Mouse (Mus musculus) myocyte (in vitro differentiated cells): ENCODE results near the gene Rhbg.

Source experiments
- CEBPB ChIP-seq: IDR thresholded peaks from 2 replicates; pipeline ENCODE4 v1.6.1; 2011; ENCODE audit warnings: mild to moderate bottlenecking, moderate library complexity; ENCODE audit not compliant: poor library complexity, insufficient read depth, severe bottlenecking
- E2F4 ChIP-seq: IDR thresholded peaks from one replicate; pipeline ENCODE4 v1.6.1; 2011; ENCODE audit warnings: mild to moderate bottlenecking, control low read depth, moderate library complexity; ENCODE audit not compliant: insufficient read depth
- MAX ChIP-seq: IDR thresholded peaks from one replicate; pipeline ENCODE4 v1.6.1; 2011; ENCODE audit warnings: low read depth, mild to moderate bottlenecking, control low read depth
- MYOD1 ChIP-seq, 3 experiments: IDR thresholded peaks; one replicate each; pipeline ENCODE4 v1.6.1; 2011; ENCODE audit warnings: control low read depth in 2 of 3, low read depth in 2 of 3, mild to moderate bottlenecking in 2 of 3, moderate library complexity in 1 of 3; ENCODE audit not compliant: insufficient read length in 2 of 3, control insufficient read depth in 1 of 3
- MYOG ChIP-seq, 3 experiments: IDR thresholded peaks; one replicate each; pipeline ENCODE4 v1.6.1; 2011; ENCODE audit warnings: control low read depth in 2 of 3, low read depth in 2 of 3, mild to moderate bottlenecking in 2 of 3; ENCODE audit not compliant: insufficient read length in 2 of 3, control insufficient read depth in 1 of 3, insufficient read depth in 1 of 3
- POLR2A ChIP-seq: IDR thresholded peaks from one replicate; pipeline ENCODE4 v1.6.1; 2011; ENCODE audit warnings: low read depth, mild to moderate bottlenecking, control low read depth, moderate library complexity; ENCODE audit not compliant: insufficient read length
- POLR2AphosphoS2 ChIP-seq: IDR thresholded peaks from one replicate; pipeline ENCODE4 v1.6.1; 2011; ENCODE audit warnings: low read depth, control low read depth; ENCODE audit not compliant: insufficient read length
- REST ChIP-seq: IDR thresholded peaks from one replicate; pipeline ENCODE4 v1.6.1; 2011; ENCODE audit warnings: mild to moderate bottlenecking, control low read depth, moderate library complexity; ENCODE audit not compliant: insufficient read depth, insufficient read length
- TCF12 ChIP-seq: IDR thresholded peaks from one replicate; pipeline ENCODE4 v1.6.1; 2011; ENCODE audit warnings: mild to moderate bottlenecking, control low read depth; ENCODE audit not compliant: poor library complexity, insufficient read depth, severe bottlenecking
- TCF3 ChIP-seq: IDR thresholded peaks from one replicate; pipeline ENCODE4 v1.6.1; 2011; ENCODE audit warnings: low read depth, control low read depth; ENCODE audit not compliant: insufficient read length
- USF1 ChIP-seq: IDR thresholded peaks from one replicate; pipeline ENCODE4 v1.6.1; 2011; ENCODE audit warnings: low read depth, mild to moderate bottlenecking, control low read depth, moderate library complexity

- TF ChIP-seq USF1 (no peak), POLR2AphosphoS2 (no peak), POLR2A (no peak), E2F4 (no peak), MAX (no peak), TCF3 (no peak), MYOG (IDR thresholded peaks at IDR 0.05; ENCODE audit: control insufficient read depth in 1 of 3, insufficient read depth in 1 of 3, insufficient read length in 2 of 3, low read depth in 2 of 3) (no peak), MYOD1 (IDR thresholded peaks at IDR 0.05; ENCODE audit: control insufficient read depth in 1 of 3, insufficient read length in 2 of 3, low read depth in 2 of 3) (no peak), TCF12 (no peak), CEBPB (no peak), REST (no peak)
These were observed 54.9 kb downstream of the Rhbg start for GRCm38 (mm10) chr3:88199541-88200110.
